Comparison of ENCODE assay signal across 16 mouse cellular contexts in the genomic region with DNA sequence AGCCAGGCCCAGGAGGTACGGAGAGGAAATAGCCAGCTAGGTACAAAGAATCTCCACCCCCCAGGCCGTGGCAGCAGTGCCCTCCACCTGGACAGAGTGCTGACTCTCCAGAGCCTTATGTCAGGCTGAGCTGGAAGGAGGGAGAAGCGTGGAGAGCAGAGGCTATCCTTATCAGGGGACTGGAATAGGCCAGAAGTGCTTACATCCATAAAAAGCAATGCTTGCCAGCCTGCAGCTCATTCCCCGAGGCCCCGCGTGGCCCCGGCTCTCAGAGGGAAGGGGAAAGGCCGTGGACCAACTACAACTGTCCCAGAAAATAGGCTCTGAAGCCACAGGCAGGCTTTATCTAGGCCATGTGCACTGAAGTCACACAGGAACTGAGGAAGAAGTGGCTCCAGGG. TPM values are rescaled to one million over a fixed set of nuclear protein-coding genes. Genes with fewer than 3 reads are reported as not detected.
A peak's percentile ranks its signal among the peaks of the same experiment; 100 is the strongest.
DNase-seq lines count a peak whose midpoint lies in the region.
"Had no signal": no experiment of that assay in that cellular context is flagged by ENCODE, and none has a peak within 500 bp of the region (broad histone marks: within the 10 kb centered on the region; RNA-seq: fewer than 3 reads in every experiment).

No protein-coding gene starts in this region.

- no peak overlapping the region for H3K4me3 ChIP-seq in brown adipose tissue, adult 24 weeks (ENCODE audit: insufficient read depth, low read depth, low read length)
- H3K4me3 ChIP-seq in forebrain, embryonic 10.5 days = no peak overlapping the region
- H3K4me3 ChIP-seq: embryonic facial prominence, embryonic 13.5 days; megakaryocyte, embryonic 14.5 days had no signal

- peak overlapping the region; percentile 25 for H3K27ac ChIP-seq in brown adipose tissue, adult 24 weeks (replicated peaks; ENCODE audit: low read depth, low read length)
- no peak overlapping the region for H3K27ac ChIP-seq in forebrain, embryonic 10.5 days
- H3K27ac ChIP-seq: embryonic facial prominence, embryonic 13.5 days; kidney, postnatal 0 days; liver, embryonic 14.5 days had no signal

- DNase-seq in kidney, postnatal 14 days = peak; percentile 6
- no peak for DNase-seq in kidney, postnatal 4 days
- DNase-seq in heart, adult 9 months (ENCODE audit: low spot score in 2 of 2) = peak; percentile 70 to 76
- peak; percentile 71 to 83 for DNase-seq in heart, postnatal 10 days
- no peak for DNase-seq in thymus, postnatal 10 days (ENCODE audit: low spot score in 2 of 2)
- DNase-seq in layer of hippocampus, adult 18-20 months (ENCODE audit: low spot score in 2 of 2) = no peak
- no peak for DNase-seq in forebrain, embryonic 10.5 days (ENCODE audit: extremely low spot score, low spot score)
- DNase-seq: left cerebral cortex, postnatal 4 days; lung, postnatal 10 days; thymus, adult 2 months had no signal

- H3K36me3 ChIP-seq in forebrain, embryonic 10.5 days (replicated peaks) = peaks cover 63% of the 10 kb centered on the region

- 89% methylated on average over 8 of the region's 8 CpGs for WGBS in forebrain, embryonic 10.5 days

- H3K27me3 ChIP-seq in forebrain, embryonic 10.5 days (ENCODE audit: poor library complexity, severe bottlenecking) = no peaks in the 10 kb centered on the region
- H3K27me3 ChIP-seq: embryonic facial prominence, embryonic 13.5 days had no signal

- intact Hi-C loops in heart, postnatal 10 days (cut with DNase I) = no loop called here

- H3K9me3 ChIP-seq in forebrain, embryonic 10.5 days = no peaks in the 10 kb centered on the region
- H3K9me3 ChIP-seq: embryonic facial prominence, embryonic 13.5 days; G1E; megakaryocyte, embryonic 14.5 days had no signal

- H3K4me1 ChIP-seq in brown adipose tissue, adult 24 weeks (ENCODE audit: control insufficient read depth, insufficient read depth, insufficient read length, low read length) = peaks cover 4% of the 10 kb centered on the region; the same call in 1 of the 2 replicates
- H3K4me1 ChIP-seq in forebrain, embryonic 10.5 days = no peaks in the 10 kb centered on the region

RNA-seq across cellular contexts. Expression of a gene that starts 44.7 kb away (rescaled TPM):
- polyA plus RNA-seq in brown adipose tissue, adult 24 weeks (2012; ENCODE audit: insufficient read depth, insufficient read length, missing spikeins) = 2.2 and 2.3 TPM in 2 replicates
- 1 to 10 TPM; 6.2 to 8.3 TPM for total RNA-seq in heart, postnatal 10 days (2021)
- 1 to 10 TPM; 2.5 to 2.7 TPM for total RNA-seq in layer of hippocampus, adult 18-20 months (2021)
- 15.0 and 15.8 TPM in 2 replicates for polyA plus RNA-seq in forebrain, embryonic 10.5 days (2016; fragmentation: Nextera tagmentation; extraction: Ambion mirVana)

RNA-seq across cellular contexts. Expression of a gene that starts 44.8 kb away (rescaled TPM):
- polyA plus RNA-seq in brown adipose tissue, adult 24 weeks (2012; ENCODE audit: insufficient read depth, insufficient read length, missing spikeins) = 17.5 and 19.3 TPM in 2 replicates
- total RNA-seq in heart, postnatal 10 days (2021) = 10 to 100 TPM; 27.2 to 28.1 TPM
- total RNA-seq in layer of hippocampus, adult 18-20 months (2021) = 10 to 100 TPM; 31.0 to 31.4 TPM
- polyA plus RNA-seq in forebrain, embryonic 10.5 days (2016; fragmentation: Nextera tagmentation; extraction: Ambion mirVana) = 27.9 and 29.5 TPM in 2 replicates

Comparison
In these comparisons a context has a peak if more than half of its experiments do, and no peak if none do; other contexts are left out.
1. DNase-seq: peak in kidney, postnatal 14 days (single experiment), heart, adult 9 months (2 of 2) and heart, postnatal 10 days (2 of 2); none in kidney, postnatal 4 days (0 of 2), thymus, postnatal 10 days (0 of 2), layer of hippocampus, adult 18-20 months (0 of 2) and forebrain, embryonic 10.5 days (single experiment).